Mouse (Mus musculus) heart, postnatal 14 days (tissue): Measurements from ENCODE around the gene Ccdc30. TPM values are rescaled to one million over a fixed set of nuclear protein-coding genes. Genes with fewer than 3 reads are reported as not detected.

ENCODE experiments used
- DNase-seq, 2 experiments: peaks; one replicate each; pipeline ENCODE4 v3.0.0; 2021 to 2022
- intact Hi-C: fragments of 180-260 bp; cut with DNase I; formaldehyde crosslinking; loops from one replicate; pipeline ENCODE4 v1.15.1; 2025
- long read RNA-seq, 2 experiments: library from polyadenylated mRNA; stranded (forward); transcript quantifications; one replicate each; pipeline ENCODE4 v2.0.0; 2021
- total RNA-seq, 2 experiments: library from RNA; stranded (reverse); gene quantifications; 2 replicates each; pipeline ENCODE4 v1.2.3; 2021

The Ccdc30 gene
- under 1 TPM; 0.27 to 0.38 TPM for total RNA-seq
- long read RNA-seq, experiment 1, partial matches to known transcripts = 0 of 1 reads
- long read RNA-seq, experiment 1, other reads (novel, unspliced or antisense) = 0 of 1 reads
- long read RNA-seq, experiment 2 = 0 reads

DNA sequence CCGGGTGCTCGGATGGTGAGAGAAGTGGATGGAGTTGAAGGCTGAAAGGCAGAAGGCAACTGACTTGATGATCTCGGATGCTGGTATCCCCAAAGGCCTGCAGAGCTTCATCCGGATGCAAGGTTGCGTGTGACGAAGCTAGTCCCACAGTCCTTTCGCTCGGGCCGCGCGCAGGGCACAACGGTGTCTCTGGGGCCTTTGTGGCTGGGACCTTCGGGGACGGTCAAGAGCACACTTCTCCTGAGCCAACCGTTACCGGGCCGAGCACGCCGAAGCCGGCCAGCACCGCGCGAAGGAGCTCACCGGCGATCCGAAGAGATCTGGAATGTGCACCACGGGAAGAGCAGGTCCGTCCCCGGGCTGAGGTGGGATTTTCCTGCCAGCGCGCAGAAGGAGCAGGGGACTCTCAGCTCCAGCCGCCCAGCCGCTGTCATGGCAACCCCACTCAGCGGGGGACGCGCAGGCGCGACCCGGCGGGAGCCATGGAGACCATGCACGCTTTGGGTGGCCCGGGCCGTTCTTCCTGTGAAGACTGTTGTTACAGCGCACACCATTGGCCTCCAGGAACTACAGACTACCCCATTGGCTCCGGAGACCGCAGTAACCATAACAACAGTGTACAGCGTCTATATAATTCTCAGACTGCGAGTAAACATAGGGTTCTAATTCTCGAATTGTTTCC, at the start of gene Ccdc30:
Ccdc30 (minus strand) TSS at position 450 of the 682 bp plus-strand sequence.
- intact Hi-C loops = no loop called here
- peak; percentile 88 to 92 for DNase-seq

DNA sequence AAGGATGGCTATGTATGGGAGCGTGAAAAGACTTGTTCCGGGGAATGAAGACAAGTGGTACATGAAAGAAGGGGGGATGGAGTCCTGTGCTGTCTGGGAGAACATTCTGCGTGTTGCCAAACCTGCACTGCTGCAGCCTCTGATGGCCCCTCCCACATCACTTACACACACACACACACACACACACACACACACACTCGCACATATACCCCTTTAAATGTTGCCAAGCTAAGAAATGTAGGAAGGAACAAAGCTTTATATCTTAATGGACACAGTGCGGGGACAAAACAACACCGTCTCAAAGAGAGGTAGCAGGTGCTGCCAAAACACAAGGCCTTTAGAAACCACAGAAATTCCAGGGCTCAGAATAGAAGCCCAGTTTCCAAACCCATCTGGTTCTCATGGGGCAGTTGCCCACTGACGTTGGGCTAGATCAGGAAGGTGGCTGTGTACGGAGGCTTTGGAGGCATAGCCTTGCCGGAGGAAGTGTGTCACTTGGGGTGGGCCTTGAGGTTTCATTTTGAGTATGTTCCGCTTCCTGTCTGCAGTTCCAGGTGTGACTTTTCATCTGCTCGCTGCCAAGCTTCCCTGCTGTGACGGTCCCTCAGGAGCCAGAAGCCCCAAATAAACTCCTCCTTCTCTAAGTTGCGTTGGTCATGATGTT, 48.6 kb upstream of the Ccdc30 start:
- DNase-seq = no peak

DNA sequence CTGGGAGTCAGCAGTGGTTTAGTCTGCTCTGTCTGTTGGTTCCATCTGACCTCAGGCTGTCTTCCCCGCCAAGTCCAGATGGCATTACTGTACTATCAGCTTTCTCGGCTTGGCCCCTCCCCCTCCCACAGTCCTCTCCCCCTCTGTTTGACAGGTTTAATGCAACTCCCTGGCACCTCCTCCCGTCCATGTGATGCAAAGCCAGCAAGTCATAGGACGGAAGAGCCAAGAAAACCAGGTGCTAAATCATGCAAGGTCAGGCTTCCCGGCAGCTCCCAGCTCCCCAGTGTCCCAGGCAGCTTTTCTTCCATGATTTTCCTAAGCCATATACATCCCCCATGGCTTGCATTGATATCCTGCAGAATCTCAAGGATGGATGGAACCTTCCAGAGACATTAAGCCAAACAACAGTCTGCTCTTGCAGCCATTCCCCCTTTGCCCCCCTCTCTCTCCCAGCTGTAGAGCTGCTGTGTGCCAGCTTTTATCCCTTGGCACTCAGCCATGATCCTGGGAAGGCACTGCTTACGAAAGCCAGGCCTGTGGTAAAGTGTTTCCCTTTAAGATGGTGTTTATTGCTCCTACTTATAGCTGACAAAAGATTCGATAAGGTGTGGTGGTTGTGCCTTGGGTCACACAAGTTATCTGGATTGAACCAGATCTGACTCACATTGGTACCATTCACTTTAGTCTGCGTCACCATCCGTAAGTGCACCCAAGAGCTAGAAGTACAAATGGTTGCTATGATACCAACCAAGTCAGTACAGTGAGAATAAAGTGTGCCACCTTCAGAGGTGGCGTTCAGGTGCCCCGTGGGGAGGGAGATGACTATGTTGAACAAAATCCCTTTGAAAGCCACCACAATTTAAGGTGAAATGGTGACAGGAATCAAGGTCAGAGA, 47.8 kb upstream of the Ccdc30 start:
- intact Hi-C loops = loop anchor here (5.0 kb wide), 1 partner anchor 49 kb away; no protein-coding TSS in a partner anchor
- peak; percentile 57 to 74 for DNase-seq

More for the DNA sequence above, 48.6 kb upstream of the Ccdc30 start:
- intact Hi-C loops = loop anchor here (5.0 kb wide), 1 partner anchor 48 kb away; no protein-coding TSS in a partner anchor

DNA sequence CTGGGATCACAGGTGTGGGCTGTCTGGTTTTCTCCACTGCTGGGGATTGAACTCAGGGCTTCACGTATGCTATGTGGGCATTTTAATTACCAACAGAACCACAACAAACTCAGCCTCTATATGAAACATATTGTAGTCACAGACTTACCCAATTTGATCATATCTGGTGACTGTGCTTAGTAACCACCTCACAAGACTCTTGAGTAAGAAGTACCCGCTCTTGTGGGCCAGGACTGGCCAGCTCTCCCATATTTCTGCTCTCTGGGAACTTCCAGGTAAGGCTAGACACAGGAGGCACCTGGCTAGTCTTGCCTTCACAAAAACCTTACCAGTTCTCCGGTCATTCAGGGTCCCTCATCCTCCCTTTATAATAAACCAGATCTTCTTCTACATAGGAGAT, 47.1 kb upstream of the Ccdc30 start:
- intact Hi-C loops = loop anchor here (5.0 kb wide), 1 partner anchor 50 kb away; no protein-coding TSS in a partner anchor
- DNase-seq = no peak

DNA sequence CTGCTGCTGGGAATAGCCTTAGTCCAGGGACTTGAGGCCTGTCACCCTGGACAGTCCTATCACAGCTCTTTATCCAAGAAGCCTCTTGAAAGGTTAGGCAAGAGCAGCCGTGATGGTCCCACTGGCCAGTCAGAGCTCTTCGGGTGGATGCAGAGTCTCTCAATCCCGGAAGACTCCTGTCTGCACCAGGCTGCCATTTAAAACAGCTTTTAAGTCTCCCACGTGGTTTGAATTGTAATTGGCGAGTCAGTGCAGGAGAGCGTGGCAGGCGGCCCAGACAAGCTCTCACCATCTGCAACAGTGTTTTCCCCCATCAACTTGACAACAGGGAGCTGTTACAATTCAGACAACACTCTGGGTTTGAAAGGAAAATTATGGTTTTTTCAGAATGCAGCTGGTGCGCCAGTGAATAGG, 45.4 kb upstream of the Ccdc30 start:
- peak; percentile 74 to 75 for DNase-seq
- intact Hi-C loops = loop anchor here (5.0 kb wide), 1 partner anchor 52 kb away; no protein-coding TSS in a partner anchor

DNA sequence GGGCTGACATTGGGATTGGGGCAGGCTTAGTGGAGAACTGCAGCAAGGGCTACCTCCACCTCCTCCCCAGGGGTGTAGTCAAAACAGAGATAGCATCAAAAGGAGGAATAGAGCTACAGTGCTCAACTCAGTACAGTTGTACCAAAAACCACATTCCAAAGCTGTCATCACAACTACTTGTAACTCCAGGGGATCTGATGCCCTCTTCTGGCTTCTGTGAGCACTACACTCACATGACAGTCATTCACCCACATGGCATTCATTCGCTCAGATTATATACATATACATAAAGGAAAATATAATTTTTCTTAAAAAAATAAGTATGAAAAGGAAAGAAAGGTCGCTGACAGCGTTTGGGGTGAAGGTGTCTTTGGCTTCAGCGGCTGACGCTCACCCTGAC, 45.0 kb upstream of the Ccdc30 start:
- intact Hi-C loops = loop anchor here (5.0 kb wide), 1 partner anchor 52 kb away; no protein-coding TSS in a partner anchor
- peak in 1 of 2 experiments; percentile 41 for DNase-seq

DNA sequence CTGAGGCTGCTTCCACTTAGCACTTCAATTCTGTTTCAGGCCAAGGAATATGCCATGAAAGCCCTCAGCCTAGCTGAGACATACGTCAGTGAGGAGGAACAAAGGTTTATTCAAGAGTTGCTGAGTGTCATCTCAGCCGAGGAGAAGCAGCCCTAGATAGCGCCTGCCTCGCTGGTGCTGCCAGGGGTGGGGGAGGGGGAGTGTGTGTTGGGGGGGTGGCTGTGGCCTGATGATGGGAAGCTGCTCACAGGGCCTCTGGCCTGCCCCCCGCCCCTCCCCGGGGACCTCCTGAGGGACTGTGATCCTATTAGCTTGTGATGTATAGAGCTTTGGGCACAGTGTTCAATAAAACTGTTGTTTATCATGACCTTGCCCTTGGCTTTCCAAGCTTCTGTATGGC, 38.2 kb upstream of the Ccdc30 start:
- no peak for DNase-seq
- intact Hi-C loops = no loop called here

DNA sequence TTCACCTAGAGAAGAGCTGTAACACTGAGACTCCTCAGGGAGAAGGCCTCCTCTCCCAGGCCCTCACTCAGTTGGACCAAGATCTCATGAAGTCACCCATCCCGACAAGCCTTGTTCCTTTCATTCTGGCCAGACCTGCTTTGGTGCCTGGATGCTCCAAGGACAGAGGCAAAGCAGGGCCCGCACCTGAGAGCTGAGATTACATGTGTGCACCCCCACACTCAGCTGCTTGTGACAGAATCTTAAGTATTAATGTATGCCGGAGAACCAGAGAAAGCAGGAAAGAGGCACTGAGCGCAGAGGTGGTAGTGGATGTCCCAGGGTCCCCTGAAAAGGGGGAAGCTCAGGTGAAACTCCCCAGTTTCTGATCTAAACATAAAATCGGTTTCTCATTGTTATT, 37.8 kb upstream of the Ccdc30 start:
- intact Hi-C loops = no loop called here
- no peak for DNase-seq

DNA sequence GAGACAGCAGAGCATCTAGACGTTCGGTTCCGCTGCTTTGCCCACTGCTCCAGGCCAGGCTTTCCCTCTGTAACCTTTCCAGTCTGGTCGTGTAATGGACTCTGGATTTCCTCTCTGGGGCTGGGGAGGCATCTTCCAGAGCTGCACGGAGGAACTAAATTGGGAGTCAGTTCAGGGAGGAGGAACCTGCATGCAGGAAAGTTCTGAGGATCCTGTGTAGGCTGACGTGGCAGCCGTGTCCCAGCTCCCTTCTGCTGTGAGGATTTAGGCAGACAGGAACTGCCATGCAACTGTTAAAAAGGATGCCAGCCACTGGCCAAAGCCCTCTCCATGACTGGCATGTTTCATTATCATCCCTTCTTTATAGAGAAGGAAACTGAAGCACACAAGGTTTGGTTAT, 35.1 kb upstream of the Ccdc30 start:
- no peak for DNase-seq
- intact Hi-C loops = no loop called here

DNA sequence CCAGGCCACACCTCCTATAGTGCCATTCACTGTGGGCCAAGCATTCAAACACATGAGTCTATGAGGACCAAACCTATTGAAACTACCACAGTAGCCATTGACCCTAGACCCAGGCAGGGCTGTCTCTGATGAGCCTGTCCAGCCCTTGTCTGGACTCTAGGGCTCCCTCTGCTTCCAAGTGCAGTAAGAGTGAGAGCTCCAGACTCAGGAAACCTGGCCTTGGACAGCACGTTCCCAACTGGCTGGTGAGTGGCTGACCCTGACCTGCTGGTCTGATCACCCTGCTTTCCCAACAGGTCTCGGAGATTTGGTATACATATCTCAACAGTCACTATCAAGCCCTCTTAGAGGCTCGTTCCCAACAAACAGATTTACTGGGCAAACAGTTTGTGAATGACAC, 32.5 kb upstream of the Ccdc30 start:
- intact Hi-C loops = no loop called here
- DNase-seq = no peak

DNA sequence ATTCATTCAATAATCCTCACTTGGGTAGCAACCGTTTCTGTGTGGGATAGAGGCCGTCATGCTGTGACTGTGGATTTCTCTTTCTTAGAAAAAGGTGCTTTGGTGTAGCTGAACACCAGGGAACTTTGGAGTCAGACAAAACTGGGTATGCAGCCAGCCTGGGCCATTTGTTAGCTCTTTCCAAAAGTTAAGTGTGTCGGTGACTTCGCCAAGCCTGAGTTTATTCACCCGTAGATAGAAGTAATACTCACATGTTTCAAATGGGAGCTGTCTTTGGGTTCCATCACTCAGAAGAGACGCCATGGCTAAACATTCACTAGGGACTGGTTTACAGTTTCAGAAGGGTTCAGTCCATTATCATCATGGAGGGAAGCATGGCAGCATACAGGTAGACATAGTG, 31.9 kb upstream of the Ccdc30 start:
- intact Hi-C loops = no loop called here
- DNase-seq = no peak

DNA sequence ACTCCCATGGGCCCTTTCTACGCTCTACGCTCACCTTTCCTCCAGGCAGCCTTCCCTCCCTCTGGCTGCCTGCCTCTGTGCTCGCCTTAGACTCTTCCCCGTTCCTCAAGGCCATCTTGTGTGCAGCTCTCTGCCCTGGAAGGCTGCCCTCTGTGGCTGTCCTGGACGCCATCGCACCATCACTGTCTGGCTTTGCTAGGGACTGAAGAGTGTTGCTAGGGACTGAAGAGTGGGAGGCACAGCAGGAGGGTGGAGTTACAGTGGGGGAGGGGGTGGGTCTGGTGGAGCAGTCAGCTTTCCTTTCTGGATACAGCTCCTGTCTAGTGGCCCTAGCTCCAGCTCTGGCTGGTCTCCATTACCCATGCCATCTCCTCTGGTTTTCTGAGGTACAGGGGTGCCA, 27.2 kb upstream of the Ccdc30 start:
- intact Hi-C loops = no loop called here
- DNase-seq = no peak

DNA sequence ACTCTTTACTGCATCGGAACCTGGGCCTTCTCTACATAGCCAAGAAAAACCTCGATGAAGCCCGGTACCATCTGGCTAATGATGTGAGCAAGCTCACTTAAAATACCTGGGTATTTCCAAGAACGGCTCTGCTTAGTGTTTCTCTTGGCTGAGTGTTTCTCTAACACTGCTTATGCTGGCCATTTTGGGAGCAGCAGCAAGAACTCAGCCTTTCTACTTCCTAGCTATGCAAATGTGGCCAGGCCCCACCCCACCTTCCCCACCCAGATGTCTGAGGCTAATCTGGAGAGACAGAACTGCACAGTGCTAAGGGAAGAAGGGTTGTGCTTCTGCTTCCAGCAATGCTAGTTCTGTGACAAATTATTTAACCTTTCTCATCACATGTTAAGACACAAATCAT, 26.5 kb upstream of the Ccdc30 start:
- intact Hi-C loops = no loop called here
- DNase-seq = no peak

DNA sequence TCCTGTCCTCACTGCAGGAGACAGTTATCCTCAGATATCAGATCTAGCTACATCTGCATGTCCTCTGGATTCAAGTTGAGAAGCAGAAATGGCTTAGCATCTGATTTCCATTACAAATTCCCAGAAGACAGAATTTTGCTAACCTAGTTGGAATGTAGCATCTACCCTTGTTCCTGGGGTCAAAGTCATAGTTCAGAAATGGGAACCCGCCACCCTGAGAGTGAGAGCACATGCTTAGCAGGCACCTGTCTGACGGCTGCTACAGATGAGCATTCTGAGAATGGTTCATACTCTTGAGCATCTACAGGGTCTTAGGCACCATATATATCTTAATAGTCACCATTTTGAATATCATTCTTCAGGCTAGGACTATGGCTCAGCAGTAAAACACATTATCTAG, 22.6 kb upstream of the Ccdc30 start:
- intact Hi-C loops = no loop called here
- DNase-seq = no peak

DNA sequence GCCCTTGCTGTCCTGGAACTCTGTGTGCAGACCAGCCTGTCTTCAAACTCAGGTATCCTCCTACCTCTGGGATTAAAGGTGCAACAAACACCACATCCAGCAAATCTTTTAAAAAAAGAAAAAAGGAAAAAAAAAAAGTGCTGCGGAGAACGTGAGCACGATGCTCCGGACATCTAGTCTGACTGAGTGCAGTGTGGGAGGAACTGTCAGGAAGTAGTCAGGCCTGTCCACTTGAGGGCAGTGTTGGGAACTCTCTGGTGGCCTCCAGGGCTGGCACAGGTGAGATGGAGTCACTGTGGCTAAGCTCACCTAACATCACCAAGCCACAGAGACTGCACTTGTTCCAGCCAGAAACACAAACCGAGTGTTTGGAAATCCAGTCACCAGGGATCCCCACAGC, 15.4 kb upstream of the Ccdc30 start:
- intact Hi-C loops = loop anchor here (5.0 kb wide), 2 partner anchors 102 to 237 kb away; no protein-coding TSS in a partner anchor

DNA sequence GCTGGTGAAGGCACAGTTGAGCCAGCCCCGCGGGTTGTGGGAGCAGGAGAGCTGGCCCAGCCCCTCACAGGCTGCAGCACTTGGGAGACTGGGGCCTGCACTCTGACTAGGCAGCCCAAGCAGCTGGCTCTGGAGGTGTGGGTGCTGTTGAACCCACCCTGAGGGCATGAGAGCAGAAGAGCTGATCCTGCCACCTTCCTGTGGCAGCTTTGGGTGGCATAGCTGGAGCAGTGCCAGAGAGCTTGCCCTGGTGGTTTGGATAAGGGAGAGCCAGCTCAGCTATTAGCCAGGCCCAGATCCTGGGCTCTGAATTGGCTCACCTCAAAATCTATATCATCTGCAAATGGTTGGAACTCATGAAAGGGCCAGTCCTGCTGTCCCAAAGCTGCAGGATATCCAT, 12.4 kb upstream of the Ccdc30 start:
- intact Hi-C loops = loop anchor here (5.0 kb wide), 1 partner anchor 200 kb away; no protein-coding TSS in a partner anchor
- peak; percentile 7 to 42 for DNase-seq

More for the DNA sequence above, 15.4 kb upstream of the Ccdc30 start:
- peak; percentile 43 to 66 for DNase-seq

DNA sequence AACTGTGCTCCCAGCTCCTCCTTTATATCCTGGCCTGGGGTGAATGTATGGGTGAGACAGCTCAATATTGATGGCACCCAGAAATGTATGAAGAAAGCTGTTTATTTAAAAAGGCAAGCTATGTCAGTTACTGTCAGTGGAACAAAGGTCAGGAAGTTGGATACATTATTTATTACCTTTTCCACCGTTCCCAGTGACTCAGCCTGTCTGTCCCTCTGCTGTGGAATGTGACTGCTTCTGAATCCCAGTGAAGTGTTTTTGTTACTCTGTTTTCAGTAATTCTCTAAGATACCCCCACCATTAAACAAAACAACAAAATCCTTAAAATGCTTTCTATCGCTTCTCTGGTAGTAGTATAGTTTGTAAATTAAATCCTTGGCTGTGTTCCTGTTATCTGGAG, 10.3 kb upstream of the Ccdc30 start:
- intact Hi-C loops = loop anchor here (5.0 kb wide), 1 partner anchor 202 kb away; no protein-coding TSS in a partner anchor
- DNase-seq = no peak

DNA sequence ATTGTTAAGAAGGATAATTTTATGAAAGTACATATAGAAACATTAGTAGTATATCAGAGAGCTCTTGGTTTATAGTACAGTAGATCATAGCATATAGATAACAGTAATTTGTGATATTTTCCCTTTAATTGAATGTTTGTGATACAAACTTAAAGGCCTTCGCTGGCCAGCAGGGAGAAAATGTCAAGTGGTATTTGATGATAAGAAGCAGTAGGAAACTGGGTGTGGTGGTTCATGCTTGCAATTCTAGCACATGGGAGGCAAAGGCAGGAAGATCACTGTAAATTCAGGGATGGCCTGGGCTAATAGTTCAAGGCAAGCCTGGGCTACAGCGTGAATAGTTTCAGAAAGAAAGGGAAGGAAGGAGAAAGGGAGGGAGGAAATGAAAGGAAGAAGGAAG, 9.8 kb upstream of the Ccdc30 start:
- intact Hi-C loops = loop anchor here (5.0 kb wide), 1 partner anchor 202 kb away; no protein-coding TSS in a partner anchor
- no peak for DNase-seq

DNA sequence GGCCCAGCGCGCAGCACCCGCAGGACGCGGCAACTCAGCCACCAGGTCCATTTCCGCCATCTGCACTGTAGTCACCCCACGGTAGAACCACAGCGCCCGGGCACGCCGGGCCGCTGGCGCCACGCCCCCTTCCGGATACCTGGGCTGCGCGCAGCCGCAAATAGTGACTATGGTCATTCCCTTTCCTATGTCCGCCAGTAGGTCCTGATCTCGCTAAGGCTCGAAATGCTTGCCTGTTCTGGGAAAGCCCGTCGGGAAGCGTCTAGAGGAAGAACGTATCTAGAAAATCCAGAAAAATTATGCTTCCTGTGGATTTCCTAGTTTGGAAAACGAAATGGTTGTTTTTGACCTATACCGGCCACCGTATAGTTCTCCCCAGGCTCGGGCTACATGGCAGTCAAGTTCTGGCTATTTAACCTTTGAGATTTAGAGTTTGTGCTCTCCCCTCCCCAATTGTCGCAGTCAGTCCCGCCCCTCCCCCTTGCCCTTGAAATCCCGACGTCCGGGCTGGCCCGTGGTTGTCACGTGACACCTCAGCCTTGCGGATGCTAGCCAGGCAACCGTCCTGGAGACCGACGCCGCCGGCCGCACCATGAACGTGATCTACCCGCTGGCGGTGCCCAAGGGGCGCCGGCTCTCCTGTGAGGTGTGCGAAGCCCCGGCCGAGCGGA, 7.1 kb upstream of the Ccdc30 start, which contains the start of the genes Ppcs and Zmynd12:
Ppcs (minus strand) TSS at position 127 of the 671 bp plus-strand sequence.
Zmynd12 (plus strand) TSS at position 521 of the 671 bp plus-strand sequence.
- intact Hi-C loops = loop anchor here (5.0 kb wide), 2 partner anchors 115 to 175 kb away; partner anchors contain the start of genes Foxj3 and Frg2f1

More for the DNA sequence above, 7.1 kb upstream of the Ccdc30 start, which contains the start of the genes Ppcs and Zmynd12:
- peak; percentile 91 for DNase-seq
